Mouse (Mus musculus): Measurements from ENCODE around the gene Gm20388.

DNA sequence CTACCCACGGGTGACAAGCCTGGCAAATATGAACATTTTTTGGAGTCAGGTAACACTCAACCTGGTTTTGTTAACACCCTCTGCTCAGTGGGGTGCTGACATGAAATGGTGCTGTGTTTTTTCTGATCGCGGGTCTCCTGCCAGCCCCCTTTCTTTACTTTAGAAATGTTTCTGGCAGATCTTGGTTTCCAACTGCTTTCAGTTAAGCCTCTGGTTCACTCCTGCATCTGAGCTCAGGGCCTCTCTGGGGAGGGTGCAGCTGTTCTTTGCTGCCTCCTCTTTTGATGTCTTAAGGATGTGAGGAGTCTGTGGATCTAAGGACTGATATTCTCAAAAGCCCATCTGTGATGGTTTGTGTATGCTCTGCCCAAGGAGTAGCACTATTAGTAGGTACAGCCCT is 4165.8 kb downstream of the Gm20388 start:
- TF ChIP-seq CTCF (IDR thresholded peaks at IDR 0.05; ENCODE audit: low read depth, low read length) (no peak), POLR2A (IDR thresholded peaks at IDR 0.05; ENCODE audit: insufficient read depth, low read length) (no peak), EP300 (IDR thresholded peaks at IDR 0.05; ENCODE audit: insufficient read depth, low read depth, low read length) (no peak)

All from ES-Bruce4 (cell line).